Mouse (Mus musculus): ENCODE measurements around the gene A730046J19Rik.

The A730046J19Rik gene

GRCm38 (mm10) chrX:144153523-144153922, at the start of gene A730046J19Rik:
Gene A730046J19Rik (plus strand): TSS chrX:144153695.
- no peak for DNase-seq (ENCODE audit: low read depth, low spot score)

DNA sequence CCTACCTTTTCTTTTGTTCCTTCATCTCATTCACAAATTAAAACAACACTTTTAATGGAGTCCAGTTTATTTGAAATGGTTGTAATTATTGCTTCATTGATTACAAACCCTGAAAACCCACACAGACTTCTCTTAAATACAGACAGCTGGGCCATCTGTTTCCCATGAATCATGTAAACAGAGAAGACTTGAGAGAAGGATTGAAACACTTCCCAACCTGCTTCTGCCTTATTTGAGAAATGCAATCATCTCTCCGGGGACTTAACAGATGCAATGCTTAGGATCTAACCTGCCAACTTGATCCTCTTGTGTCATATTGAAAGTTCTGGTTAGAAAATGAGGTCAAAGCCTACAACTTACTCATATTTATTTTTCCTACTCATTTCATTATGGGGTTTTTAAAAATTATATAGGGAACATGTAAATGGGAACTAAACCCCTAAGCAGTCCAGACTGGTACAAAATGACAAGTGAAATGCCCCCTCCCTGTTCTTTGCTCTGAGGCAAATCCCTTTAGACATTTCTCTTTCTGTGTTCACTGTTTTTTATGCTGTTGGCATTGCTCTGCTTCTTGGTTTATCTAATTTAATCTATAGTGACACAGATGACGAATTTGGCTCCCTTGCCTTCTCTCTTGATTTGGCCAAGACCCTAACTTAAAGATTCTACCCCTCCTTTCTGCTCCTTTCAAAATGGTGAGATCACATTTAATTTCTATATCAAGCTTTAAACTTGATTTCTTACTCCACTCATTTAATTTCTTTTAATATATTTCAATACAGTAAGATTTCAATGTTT, 48.7 kb upstream of the A730046J19Rik start:
- DNase-seq (ENCODE audit: low read depth, low spot score), result no peak

DNA sequence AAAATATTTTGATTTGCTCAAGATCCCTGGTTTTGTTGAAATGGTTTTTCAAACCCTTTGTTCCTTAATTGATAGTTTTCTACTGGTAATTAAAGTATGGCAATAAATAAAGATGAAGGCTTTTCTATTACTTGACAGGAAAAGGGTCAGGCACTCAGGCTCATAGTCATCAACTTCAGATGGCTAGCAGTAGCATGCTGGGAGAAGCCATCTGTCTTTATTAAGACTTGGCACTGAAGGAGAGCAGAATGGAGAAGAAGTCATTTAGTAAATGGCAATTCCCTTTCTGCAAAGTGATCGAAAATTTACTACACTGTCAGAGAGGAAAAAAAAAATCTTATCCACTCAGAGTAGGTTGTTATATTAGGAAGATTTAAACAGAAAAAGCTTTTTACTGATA, 17.2 kb upstream of the A730046J19Rik start:
- no peak for DNase-seq (ENCODE audit: low read depth, low spot score)

- no peak for DNase-seq (ENCODE audit: low read depth, low spot score)
Measured at GRCm38 (mm10) chrX:144149987-144150386, 3.5 kb upstream of the A730046J19Rik start.

DNA sequence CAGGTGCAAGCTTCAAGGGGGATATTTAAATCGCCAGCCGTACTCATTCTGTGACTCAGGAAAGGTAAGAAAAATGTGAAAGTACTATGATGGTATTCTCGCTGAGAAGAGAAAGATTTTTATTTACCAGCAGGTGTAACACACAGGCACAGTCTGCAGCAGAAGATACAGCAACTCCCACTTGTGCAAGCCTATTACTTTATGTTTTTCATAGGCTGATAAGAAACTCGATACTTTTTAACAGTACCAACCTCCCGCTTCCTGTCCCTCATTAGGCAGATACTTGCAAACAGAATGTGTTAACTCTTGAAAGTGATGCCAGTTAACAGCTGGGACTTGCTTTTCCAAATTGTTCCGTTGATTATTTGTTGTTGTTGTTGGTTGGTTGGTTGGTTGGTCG, 616 bp downstream of the A730046J19Rik start:
- DNase-seq (ENCODE audit: low read depth, low spot score), result no peak

DNA sequence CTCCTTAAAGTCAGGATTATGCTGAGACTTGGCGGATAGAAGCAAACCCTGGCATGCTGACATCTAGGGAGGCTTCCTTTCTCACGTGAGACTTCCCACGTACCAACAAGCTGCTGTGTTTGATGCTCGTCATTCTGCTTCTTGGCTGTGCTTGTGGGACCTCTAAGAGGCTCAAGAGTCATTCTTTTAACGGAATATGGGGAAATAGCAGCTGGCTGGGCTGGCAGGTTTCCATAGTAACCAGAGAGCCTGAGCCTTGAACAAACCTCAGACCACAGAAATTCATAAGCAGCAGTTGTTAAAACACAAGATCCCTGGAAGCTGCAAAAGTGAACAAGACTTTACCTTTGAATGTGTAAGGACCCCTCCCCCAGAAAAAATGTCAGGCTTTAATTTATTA, 9.4 kb downstream of the A730046J19Rik start:
- no peak for DNase-seq (ENCODE audit: low read depth, low spot score)

Data from WW6 (cell line).